Comparison of ENCODE assay signal across 9 mouse cellular contexts in genomic region chr2:170418748-170419147, GRCm38 (mm10). TPM values are rescaled to one million over a fixed set of nuclear protein-coding genes. Genes with fewer than 3 reads are reported as not detected.
DNase-seq lines count a peak whose midpoint lies in the region; ATAC-seq and TF ChIP-seq lines count a peak whose summit lies in the region.
"Had no signal": no experiment of that assay in that cellular context is flagged by ENCODE, and none has a peak within 500 bp of the region (broad histone marks: within the 10 kb centered on the region; RNA-seq: fewer than 3 reads in every experiment).

No protein-coding gene starts in this region.

- WGBS in limb, embryonic 11.5 days = 45% methylated on average over 10 of the region's 10 CpGs
- WGBS in neural tube, embryonic 15.5 days = 48% methylated on average over 10 of the region's 10 CpGs

- no peak overlapping the region for H3K27ac ChIP-seq in left cerebral cortex, adult 2 months
- no peak overlapping the region for H3K27ac ChIP-seq in limb, embryonic 11.5 days (replicated peaks; ENCODE audit: low read depth, low read length)
- H3K27ac ChIP-seq in neural tube, embryonic 15.5 days (replicated peaks) = no peak overlapping the region

- no peak overlapping the region for H3K4me3 ChIP-seq in left cerebral cortex, adult 2 months
- no peak overlapping the region for H3K4me3 ChIP-seq in limb, embryonic 11.5 days (ENCODE audit: low read depth, low read length)
- no peak overlapping the region for H3K4me3 ChIP-seq in neural tube, embryonic 15.5 days (replicated peaks)

- H3K4me1 ChIP-seq in limb, embryonic 11.5 days (ENCODE audit: control insufficient read depth, insufficient read depth, low read length) = no peaks in the 10 kb centered on the region
- H3K4me1 ChIP-seq in neural tube, embryonic 15.5 days = peaks cover 3% of the 10 kb centered on the region; the same call in 1 of the 2 replicates

- no peaks in the 10 kb centered on the region for H3K27me3 ChIP-seq in limb, embryonic 11.5 days (ENCODE audit: control insufficient read depth, insufficient read depth, low read length)
- H3K27me3 ChIP-seq in neural tube, embryonic 15.5 days (replicated peaks) = peaks cover 2% of the 10 kb centered on the region; the same call in 1 of the 2 replicates

- H3K36me3 ChIP-seq in limb, embryonic 11.5 days (ENCODE audit: control insufficient read depth, insufficient read depth, low read length) = no peaks in the 10 kb centered on the region
- no peaks in the 10 kb centered on the region for H3K36me3 ChIP-seq in neural tube, embryonic 15.5 days

- H3K9me3 ChIP-seq in limb, embryonic 11.5 days (ENCODE audit: control insufficient read depth, low read length) = no peaks in the 10 kb centered on the region
- H3K9me3 ChIP-seq in neural tube, embryonic 15.5 days (replicated peaks) = no peaks in the 10 kb centered on the region

- TF ChIP-seq CTCF in left cerebral cortex, adult 2 months (IDR thresholded peaks at IDR 0.05) = peak; percentile 49

- no peak overlapping the region for H3K4me2 ChIP-seq in limb, embryonic 11.5 days (ENCODE audit: low read depth, severe bottlenecking)
- H3K4me2 ChIP-seq in neural tube, embryonic 15.5 days = no peak overlapping the region

- DNase-seq in embryo, embryonic 10 days (ENCODE audit: low spot score) = peak; percentile 65
- no peak for DNase-seq in embryo, embryonic 9.5 days (ENCODE audit: extremely low spot score)
- peak in 1 of 2 experiments; percentile 24 for DNase-seq in left cerebral cortex, adult 2 months (ENCODE audit: extremely low spot score in 1 of 2, low spot score in 2 of 2)
- DNase-seq in left cerebral cortex, adult 11 months (ENCODE audit: low spot score) = no peak
- peak; percentile 74 for DNase-seq in R1 (ENCODE audit: low read depth, low spot score)
- DNase-seq in limb, embryonic 11.5 days (ENCODE audit: low spot score) = peak; percentile 69
- DNase-seq in thymus, postnatal 14 days = peak; percentile 28

- no peak overlapping the region for H3K9ac ChIP-seq in limb, embryonic 11.5 days (ENCODE audit: low read length)
- no peak overlapping the region for H3K9ac ChIP-seq in neural tube, embryonic 15.5 days (replicated peaks)

- ATAC-seq in limb, embryonic 11.5 days (ENCODE audit: insufficient number of reproducible peaks, low FRiP score, low TSS enrichment, low read depth) = no peak
- no peak for ATAC-seq in neural tube, embryonic 15.5 days (ENCODE audit: low FRiP score)

- intact Hi-C loops in left cerebral cortex, adult 2 months (cut with DNase I) = no loop called here

RNA-seq across cellular contexts. Expression of gene Bcas1, which starts 8.9 kb away (rescaled TPM):
- total RNA-seq in left cerebral cortex, adult 2 months (2021) = 10 to 100 TPM; 40.3 to 46.1 TPM
- polyA plus RNA-seq in limb, embryonic 11.5 days (2014; fragmentation: Nextera tagmentation; extraction: Ambion mirVana) = 0.25 and 0.45 TPM in 2 replicates
- polyA plus RNA-seq in neural tube, embryonic 15.5 days (2015; fragmentation: Nextera tagmentation; extraction: Ambion mirVana) = 9.2 and 10.6 TPM in 2 replicates
- total RNA-seq: liver, adult 2 months had no signal

Comparison
In these comparisons a context has a peak if more than half of its experiments do, and no peak if none do; other contexts are left out.
1. DNase-seq: peak in embryo, embryonic 10 days (single experiment), R1 (single experiment), limb, embryonic 11.5 days (single experiment) and thymus, postnatal 14 days (single experiment); none in embryo, embryonic 9.5 days (single experiment) and left cerebral cortex, adult 11 months (single experiment).